Mouse (Mus musculus) left cerebral cortex, adult 11 months (tissue): ENCODE results near the gene Mast4.
A peak's percentile ranks its signal among the peaks of the same experiment; 100 is the strongest.

Experiments
- DNase-seq: peaks from one replicate; pipeline ENCODE4 v3.0.0; 2022; ENCODE audit warnings: low spot score

Gene Mast4

GRCm38 (mm10) chr13:103121796-103122792 is 212.2 kb downstream of the Mast4 start:
- no peak for DNase-seq

- DNase-seq: peak; percentile 37
These were observed 213.6 kb downstream of the Mast4 start for GRCm38 (mm10) chr13:103120669-103121131.

GRCm38 (mm10) chr13:103119728-103120127 is 214.6 kb downstream of the Mast4 start:
- no peak for DNase-seq

- no peak for DNase-seq
These were observed 219.2 kb downstream of the Mast4 start for GRCm38 (mm10) chr13:103115116-103115515.

GRCm38 (mm10) chr13:103114274-103114673 is 220.0 kb downstream of the Mast4 start:
- no peak for DNase-seq

- DNase-seq: no peak
These were observed 224.4 kb downstream of the Mast4 start for GRCm38 (mm10) chr13:103109872-103110271.

- DNase-seq: no peak
These were observed 226.9 kb downstream of the Mast4 start for GRCm38 (mm10) chr13:103107362-103107761.

GRCm38 (mm10) chr13:103102598-103102997 is 231.7 kb downstream of the Mast4 start:
- DNase-seq: peak; percentile 71

GRCm38 (mm10) chr13:103096346-103097150 is 237.7 kb downstream of the Mast4 start:
- peak; percentile 68 for DNase-seq

GRCm38 (mm10) chr13:103095491-103095890 is 238.8 kb downstream of the Mast4 start:
- no peak for DNase-seq

- DNase-seq: no peak
These were observed 239.7 kb downstream of the Mast4 start for GRCm38 (mm10) chr13:103094595-103094994.

- no peak for DNase-seq
These were observed 240.6 kb downstream of the Mast4 start for GRCm38 (mm10) chr13:103093713-103094112.

- DNase-seq: no peak
These were observed 248.7 kb downstream of the Mast4 start for GRCm38 (mm10) chr13:103085540-103086121.

GRCm38 (mm10) chr13:103082891-103083290 is 251.4 kb downstream of the Mast4 start:
- DNase-seq: no peak

GRCm38 (mm10) chr13:103079806-103080205 is 254.5 kb downstream of the Mast4 start:
- no peak for DNase-seq

- no peak for DNase-seq
These were observed 255.5 kb downstream of the Mast4 start for GRCm38 (mm10) chr13:103078815-103079214.

GRCm38 (mm10) chr13:103073461-103073860 is 260.8 kb downstream of the Mast4 start:
- no peak for DNase-seq

- DNase-seq: no peak
These were observed 262.5 kb downstream of the Mast4 start for GRCm38 (mm10) chr13:103071783-103072182.

- DNase-seq: no peak
These were observed 266.6 kb downstream of the Mast4 start for GRCm38 (mm10) chr13:103067581-103068166.

- no peak for DNase-seq
These were observed 268.9 kb downstream of the Mast4 start for GRCm38 (mm10) chr13:103065437-103065836.

GRCm38 (mm10) chr13:103061680-103062079 is 272.6 kb downstream of the Mast4 start:
- DNase-seq: no peak
